Mouse (Mus musculus) hindbrain, embryonic 11.5 days (tissue): ENCODE measurements around the gene Lsp1. TPM values are rescaled to one million over a fixed set of nuclear protein-coding genes. Genes with fewer than 3 reads are reported as not detected.

ENCODE experiments used
- ATAC-seq: fragments of 200-750 bp; cut with Nextera tagmentation; 2 replicates; pipeline ENCODE4 v1.8.0; 2017; ENCODE audit warnings: mild to moderate bottlenecking, moderate TSS enrichment, moderate library complexity; ENCODE audit not compliant: low FRiP score
- DNase-seq: peaks from one replicate; pipeline ENCODE4 v3.0.0-alpha.2; 2015; ENCODE audit warnings: low spot score
- H3K27ac ChIP-seq: fragments of 300-500 bp; sonication (generic); 2 replicates; pipeline ENCODE4 v1.5.1; 2014; ENCODE audit warnings: mild to moderate bottlenecking, low read depth, low read length
- H3K27me3 ChIP-seq: fragments of 300-500 bp; sonication (generic); 2 replicates; pipeline ENCODE4 v1.6.1; 2014; ENCODE audit warnings: mild to moderate bottlenecking, low read length, moderate library complexity, mixed read lengths; ENCODE audit not compliant: control insufficient read depth, insufficient read depth
- H3K36me3 ChIP-seq: fragments of 300-500 bp; sonication (generic); 2 replicates; pipeline ENCODE4 v1.6.1; 2014; ENCODE audit warnings: mild to moderate bottlenecking, low read length, moderate library complexity, mixed read lengths; ENCODE audit not compliant: control insufficient read depth, insufficient read depth
- H3K4me1 ChIP-seq: fragments of 300-500 bp; sonication (generic); replicated peaks from 2 replicates; pipeline ENCODE4 v1.6.1; 2014; ENCODE audit warnings: low read length, mixed read lengths; ENCODE audit not compliant: control insufficient read depth, insufficient read depth
- H3K4me2 ChIP-seq: fragments of 300-500 bp; sonication (generic); replicated peaks from 2 replicates; pipeline ENCODE4 v1.6.1; 2014; ENCODE audit warnings: mild to moderate bottlenecking, low read depth, low read length
- H3K4me3 ChIP-seq: fragments of 300-500 bp; sonication (generic); 2 replicates; pipeline ENCODE4 v1.5.1; 2014; ENCODE audit warnings: low read depth, low read length
- H3K9ac ChIP-seq: fragments of 300-500 bp; sonication (generic); 2 replicates; pipeline ENCODE4 v1.6.1; 2014; ENCODE audit warnings: low read depth, low read length
- H3K9me3 ChIP-seq: fragments of 300-500 bp; sonication (generic); 2 replicates; pipeline ENCODE4 v1.6.1; 2016; ENCODE audit warnings: low read length; ENCODE audit not compliant: control insufficient read depth
- WGBS: fragments of 180-500 bp; shearing (Covaris S2); extraction: QIAGEN DNeasy Blood & Tissue Kit; methylation state at CpG from one replicate; pipeline ENCODE4 v1.1.7; 2014; 5-methylcytosine and 5-hydroxymethylcytosine counted together
- polyA plus RNA-seq: library from polyadenylated mRNA; unstranded; fragments of >200 nt; fragmentation: Nextera tagmentation; extraction: Ambion mirVana; gene quantifications from 2 replicates; pipeline ENCODE4 v1.2.1, GENCODE M21; 2014

The Lsp1 gene
- polyA plus RNA-seq, 1 experiment from 2014 or later, result 16.1 TPM

DNA sequence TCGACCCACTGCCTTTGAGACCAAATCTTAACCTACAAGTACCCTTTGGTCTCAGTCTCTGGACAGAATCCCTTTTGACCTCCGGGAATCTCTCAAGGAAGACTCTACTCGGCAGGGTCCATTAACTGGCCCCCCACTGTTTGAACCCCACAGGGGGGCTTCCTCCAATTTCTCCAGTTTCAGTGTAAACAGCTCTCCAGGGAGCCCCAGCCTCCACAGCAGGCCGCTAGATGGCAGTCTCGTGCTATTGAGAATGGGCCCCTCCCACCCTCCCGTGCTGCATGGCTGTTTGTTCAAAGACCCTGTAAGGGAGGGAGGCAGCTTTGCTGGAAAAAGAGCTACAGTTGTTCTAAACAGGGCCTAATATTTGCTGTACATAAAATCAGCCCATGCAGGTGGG is 77.3 kb downstream of the Lsp1 start:
- peak; percentile 89 for DNase-seq
- Histone ChIP-seq H3K27ac (peak overlapping the region; percentile 58; the same call in 1 of the 2 replicates), H3K9me3 (no peaks in the 10 kb centered on the region), H3K4me3 (no peak overlapping the region), H3K4me2 (no peak overlapping the region), H3K4me1 (peaks cover 11% of the 10 kb centered on the region), H3K9ac (no peak overlapping the region), H3K27me3 (no peaks in the 10 kb centered on the region), H3K36me3 (no peaks in the 10 kb centered on the region)
- peak; percentile 18; the same call in 1 of the 2 replicates for ATAC-seq
- WGBS, result 9% methylated on average over 6 of the region's 6 CpGs

DNA sequence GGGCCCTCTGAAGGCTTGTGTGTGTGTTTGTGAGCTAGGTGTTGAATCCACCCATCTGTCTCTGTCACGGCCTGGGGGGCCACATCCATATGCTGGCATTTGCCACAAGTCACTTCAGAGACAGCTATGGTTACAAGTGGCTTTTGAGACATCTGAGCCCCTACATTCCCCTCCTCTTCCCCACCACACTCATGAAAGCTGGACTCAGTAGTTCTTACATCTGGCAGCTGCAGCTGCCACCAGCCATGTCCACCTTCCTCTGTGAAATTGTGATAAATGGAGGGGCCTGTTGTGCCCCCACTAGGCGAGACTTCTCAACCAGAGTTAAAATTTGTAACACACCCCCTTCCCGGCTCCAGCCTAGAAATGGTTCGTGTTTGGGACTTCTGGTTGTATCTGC is 77.7 kb downstream of the Lsp1 start:
- DNase-seq, result no peak
- H3K36me3 ChIP-seq, result no peaks in the 10 kb centered on the region
- peak overlapping the region; percentile 58; the same call in 1 of the 2 replicates for H3K27ac ChIP-seq
- WGBS, result 33% methylated on average over 4 of the region's 4 CpGs
- H3K4me1 ChIP-seq, result peaks cover 12% of the 10 kb centered on the region
- 0 out of 2 replicates have a peak overlapping the region, but pooled peaks have one; percentile 24 for H3K9ac ChIP-seq
- no peak for ATAC-seq
- H3K4me3 ChIP-seq, result no peak overlapping the region
- H3K4me2 ChIP-seq, result no peak overlapping the region
- no peaks in the 10 kb centered on the region for H3K27me3 ChIP-seq
- H3K9me3 ChIP-seq, result no peaks in the 10 kb centered on the region

- DNase-seq, result no peak
Observed at GRCm38 (mm10) chr7:142538766-142539165, 78.2 kb downstream of the Lsp1 start.

DNA sequence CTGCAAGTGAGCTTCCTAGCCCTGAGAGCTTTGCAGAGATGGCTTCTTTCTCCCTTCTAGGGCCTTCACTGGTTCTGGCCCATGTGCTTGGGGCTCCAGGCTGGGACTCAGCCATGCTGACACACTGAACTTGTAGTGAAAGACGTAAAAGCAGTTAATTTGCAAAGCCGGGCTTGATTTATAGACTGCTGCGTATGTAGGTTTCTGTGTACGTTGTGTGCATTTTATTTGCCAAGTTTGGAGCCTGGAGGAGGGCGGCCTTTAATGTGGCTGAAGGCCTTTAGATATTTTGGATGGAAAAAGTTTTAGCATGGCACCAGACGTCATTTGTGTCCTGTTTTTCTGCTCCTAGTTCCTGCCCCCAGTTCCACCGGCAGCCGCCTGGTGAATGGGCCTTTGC is 79.2 kb downstream of the Lsp1 start:
- no peaks in the 10 kb centered on the region for H3K36me3 ChIP-seq
- no peak for ATAC-seq
- H3K27ac ChIP-seq, result no peak overlapping the region

More at GRCm38 (mm10) chr7:142538766-142539165, 78.2 kb downstream of the Lsp1 start:
- no peaks in the 10 kb centered on the region for H3K36me3 ChIP-seq
- peaks cover 8% of the 10 kb centered on the region for H3K4me1 ChIP-seq
- H3K9ac ChIP-seq, result peak overlapping the region; percentile 24; the same call in 1 of the 2 replicates
- WGBS, result 28% methylated on average over 6 of the region's 6 CpGs
- no peaks in the 10 kb centered on the region for H3K9me3 ChIP-seq
- no peak for ATAC-seq
- no peak overlapping the region; the same call in 1 of the 2 replicates for H3K4me2 ChIP-seq
- no peak overlapping the region for H3K4me3 ChIP-seq
- H3K27me3 ChIP-seq, result no peaks in the 10 kb centered on the region
- peak overlapping the region; percentile 58; the same call in 1 of the 2 replicates for H3K27ac ChIP-seq

GRCm38 (mm10) chr7:142542771-142543303 is 82.2 kb downstream of the Lsp1 start:
- no peaks in the 10 kb centered on the region for H3K36me3 ChIP-seq
- H3K9me3 ChIP-seq, result no peaks in the 10 kb centered on the region
- H3K4me1 ChIP-seq, result peaks cover 8% of the 10 kb centered on the region
- peak overlapping the region; percentile 27; the same call in 1 of the 2 replicates for H3K27ac ChIP-seq
- 33% methylated on average over 11 of the region's 11 CpGs for WGBS
- no peaks in the 10 kb centered on the region for H3K27me3 ChIP-seq
- peak; percentile 54; the same call in 1 of the 2 replicates for ATAC-seq
- no peak overlapping the region for H3K4me3 ChIP-seq
- DNase-seq, result no peak
- H3K4me2 ChIP-seq, result no peak overlapping the region
- peak overlapping the region; percentile 15; the same call in 1 of the 2 replicates for H3K9ac ChIP-seq

More for the DNA sequence above, 79.2 kb downstream of the Lsp1 start:
- no peak for DNase-seq
- H3K27me3 ChIP-seq, result no peaks in the 10 kb centered on the region
- no peak overlapping the region for H3K4me2 ChIP-seq
- 65% methylated on average over 8 of the region's 8 CpGs for WGBS
- H3K9me3 ChIP-seq, result no peaks in the 10 kb centered on the region
- no peak overlapping the region for H3K4me3 ChIP-seq
- H3K4me1 ChIP-seq, result peaks cover 8% of the 10 kb centered on the region
- no peak overlapping the region for H3K9ac ChIP-seq

Other genes with a start within 250 kb of the Lsp1 start
- not detected in 2 replicates for gene Gm7579, start 248.9 kb upstream of the Lsp1 start, polyA plus RNA-seq
- not detected in 2 replicates for gene Krtap5-5, start 230.8 kb upstream of the Lsp1 start, polyA plus RNA-seq
- gene Gm40460, start 219.7 kb upstream of the Lsp1 start, polyA plus RNA-seq, result not detected in 2 replicates
- not detected in 2 replicates for gene Gm2431, start 202.5 kb upstream of the Lsp1 start, polyA plus RNA-seq
- gene Gm4559, start 186.4 kb upstream of the Lsp1 start, polyA plus RNA-seq, result not detected in 2 replicates
- gene Krtap5-1, start 163.7 kb upstream of the Lsp1 start, polyA plus RNA-seq, result not detected in 2 replicates
- gene Krtap5-4, start 157.3 kb upstream of the Lsp1 start, polyA plus RNA-seq, result not detected in 2 replicates
- 0.39 and 0.47 TPM in 2 replicates for gene Ifitm10, start 87.1 kb upstream of the Lsp1 start, polyA plus RNA-seq
- not detected in 2 replicates for gene Gm49369, start 78.1 kb upstream of the Lsp1 start, polyA plus RNA-seq
- 168 and 200 TPM in 2 replicates for gene Ctsd, start 72.8 kb upstream of the Lsp1 start, polyA plus RNA-seq
- gene Syt8, start 26.0 kb upstream of the Lsp1 start, polyA plus RNA-seq, result not detected in 2 replicates
- gene Tnni2, start 19.0 kb upstream of the Lsp1 start, polyA plus RNA-seq, result 1.4 and 1.7 TPM in 2 replicates
- gene Tnnt3, start 38.0 kb downstream of the Lsp1 start, polyA plus RNA-seq, result 1.7 and 1.9 TPM in 2 replicates
- 13.5 and 13.9 TPM in 2 replicates for gene Mrpl23, start 71.9 kb downstream of the Lsp1 start, polyA plus RNA-seq
- gene Igf2, start 206.0 kb downstream of the Lsp1 start, polyA plus RNA-seq, result 189 and 268 TPM in 2 replicates
- gene Gm49394, start 209.1 kb downstream of the Lsp1 start, polyA plus RNA-seq, result not detected in 2 replicates